Mouse (Mus musculus): ENCODE results near the gene Gm527. TPM values are rescaled to one million over a fixed set of nuclear protein-coding genes. Genes with fewer than 3 reads are reported as not detected.

The Gm527 gene
- 10 to 100 TPM; 14.2 to 16.8 TPM for total RNA-seq (2021)

GRCm38 (mm10) chr12:64917578-64918471 lies at the start of gene Gm527:
Gm527 (plus strand) TSS chr12:64917906.
- peak; percentile 92 to 93 for DNase-seq

GRCm38 (mm10) chr12:64871103-64871502 lies 46.6 kb upstream of the Gm527 start:
- no peak for DNase-seq

GRCm38 (mm10) chr12:64897060-64897730 lies 20.5 kb upstream of the Gm527 start:
- peak; percentile 46 to 51 for DNase-seq

- no peak for DNase-seq
Observed at GRCm38 (mm10) chr12:64902506-64902905, 15.2 kb upstream of the Gm527 start.

GRCm38 (mm10) chr12:64903186-64903585 lies 14.5 kb upstream of the Gm527 start:
- DNase-seq, result no peak

GRCm38 (mm10) chr12:64912996-64913395 lies 4.7 kb upstream of the Gm527 start:
- no peak for DNase-seq

- DNase-seq, result no peak
Observed at GRCm38 (mm10) chr12:64916735-64917134, 971 bp upstream of the Gm527 start.

GRCm38 (mm10) chr12:64937493-64937892 lies 19.8 kb downstream of the Gm527 start:
- DNase-seq, result no peak

- DNase-seq, result no peak
Observed at GRCm38 (mm10) chr12:64964560-64964959, 46.9 kb downstream of the Gm527 start.

GRCm38 (mm10) chr12:64965124-64966026 lies 47.7 kb downstream of the Gm527 start, which contains the start of the genes Klhl28 and Togaram1:
Klhl28 (minus strand) TSS chr12:64965534.
Togaram1 (plus strand) TSS chr12:64965804.
- DNase-seq, result peak; percentile 99

- DNase-seq, result peak; percentile 42 to 52
Observed at GRCm38 (mm10) chr12:64966101-64966631, 48.5 kb downstream of the Gm527 start.

- no peak for DNase-seq
Observed at GRCm38 (mm10) chr12:64966652-64967435, 49.1 kb downstream of the Gm527 start.

- DNase-seq, result peak in 1 of 2 experiments; percentile 6
Observed at GRCm38 (mm10) chr12:64967470-64967869, 49.8 kb downstream of the Gm527 start.

- no peak for DNase-seq
Observed at GRCm38 (mm10) chr12:64968067-64968466, 50.4 kb downstream of the Gm527 start.

GRCm38 (mm10) chr12:64971399-64971798 lies 53.7 kb downstream of the Gm527 start:
- no peak for DNase-seq

GRCm38 (mm10) chr12:64972063-64972462 lies 54.4 kb downstream of the Gm527 start:
- DNase-seq, result no peak

Other genes with a start within 250 kb of the Gm527 start
- gene Klhl28, start 47.6 kb downstream of the Gm527 start, total RNA-seq (2021), result 10 to 100 TPM; 26.2 to 26.8 TPM
- gene Togaram1, start 47.9 kb downstream of the Gm527 start, total RNA-seq (2021), result 10 to 100 TPM; 55.5 to 56.4 TPM
- gene Prpf39, start 118.4 kb downstream of the Gm527 start, total RNA-seq (2021), result 10 to 100 TPM; 40.9 to 52.1 TPM
- 100 to 1,000 TPM; 149 to 157 TPM for gene Fkbp3, start 156.1 kb downstream of the Gm527 start, total RNA-seq (2021)
- gene Fancm, start 157.7 kb downstream of the Gm527 start, total RNA-seq (2021), result 10 to 100 TPM; 11.9 to 12.4 TPM

Data from layer of hippocampus, postnatal 36 days (tissue).